Comparison of ENCODE assay signal across 8 mouse cellular contexts in genomic region chr12:12938361-12938760, GRCm38 (mm10). TPM values are rescaled to one million over a fixed set of nuclear protein-coding genes. Genes with fewer than 3 reads are reported as not detected.
DNase-seq lines count a peak whose midpoint lies in the region; ATAC-seq and TF ChIP-seq lines count a peak whose summit lies in the region.

No protein-coding gene starts in this region.

- peak overlapping the region; percentile 92 for H3K9ac ChIP-seq in heart, embryonic 11.5 days (ENCODE audit: low read depth, low read length)
- H3K9ac ChIP-seq in kidney, embryonic 15.5 days = peak overlapping the region; percentile 75
- no peak overlapping the region for H3K9ac ChIP-seq in liver, embryonic 11.5 days (ENCODE audit: low read depth, low read length)
- H3K9ac ChIP-seq in neural tube, embryonic 11.5 days (ENCODE audit: low read length) = peak overlapping the region; percentile 95

- TF ChIP-seq CTCF in embryonic fibroblast, embryonic 13.5 days (IDR thresholded peaks at IDR 0.05; ENCODE audit: borderline replicate concordance, insufficient read depth, low read length) = no peak

- H3K27me3 ChIP-seq in heart, embryonic 11.5 days (ENCODE audit: control insufficient read depth, insufficient read depth, low read length) = no peaks in the 10 kb centered on the region
- no peaks in the 10 kb centered on the region for H3K27me3 ChIP-seq in kidney, embryonic 15.5 days
- H3K27me3 ChIP-seq in liver, embryonic 11.5 days (replicated peaks; ENCODE audit: control insufficient read depth, insufficient read depth, low read length) = peaks cover 30% of the 10 kb centered on the region
- H3K27me3 ChIP-seq in neural tube, embryonic 11.5 days (ENCODE audit: control insufficient read depth, insufficient read depth, low read length) = no peaks in the 10 kb centered on the region

- no peaks in the 10 kb centered on the region for H3K9me3 ChIP-seq in heart, embryonic 11.5 days (replicated peaks; ENCODE audit: control insufficient read depth, low read length)
- H3K9me3 ChIP-seq in kidney, embryonic 15.5 days (replicated peaks) = no peaks in the 10 kb centered on the region
- no peaks in the 10 kb centered on the region for H3K9me3 ChIP-seq in liver, embryonic 11.5 days (ENCODE audit: control insufficient read depth, low read length)
- no peaks in the 10 kb centered on the region for H3K9me3 ChIP-seq in neural tube, embryonic 11.5 days (ENCODE audit: control insufficient read depth, low read length)

- H3K4me2 ChIP-seq in heart, embryonic 11.5 days = peak overlapping the region; percentile 91
- peak overlapping the region; percentile 88 for H3K4me2 ChIP-seq in kidney, embryonic 15.5 days
- H3K4me2 ChIP-seq in liver, embryonic 11.5 days = peak overlapping the region; percentile 92
- peak overlapping the region; percentile 67 for H3K4me2 ChIP-seq in neural tube, embryonic 11.5 days (ENCODE audit: low read depth)

- no peak overlapping the region for H3K27ac ChIP-seq in embryonic fibroblast, embryonic 13.5 days (ENCODE audit: insufficient read depth, low read length)
- H3K27ac ChIP-seq in heart, embryonic 11.5 days (ENCODE audit: low read depth, low read length) = peak overlapping the region; percentile 46; the same call in 1 of the 2 replicates
- peak overlapping the region; percentile 94 for H3K27ac ChIP-seq in kidney, embryonic 15.5 days
- H3K27ac ChIP-seq in liver, embryonic 11.5 days (ENCODE audit: low read depth, low read length) = peak overlapping the region; percentile 19; the same call in 1 of the 2 replicates
- peak overlapping the region; percentile 95; the same call in 1 of the 2 replicates for H3K27ac ChIP-seq in neural tube, embryonic 11.5 days (ENCODE audit: low read depth, low read length)

- WGBS in heart, embryonic 11.5 days (ENCODE audit: insufficient replicate concordance) = 10% methylated on average over 7 of the region's 7 CpGs
- WGBS in kidney, embryonic 15.5 days = under 1% methylated on average over 7 of the region's 7 CpGs
- WGBS in liver, embryonic 11.5 days = 14% methylated on average over 7 of the region's 7 CpGs
- 9% methylated on average over 7 of the region's 7 CpGs for WGBS in neural tube, embryonic 11.5 days

- DNase-seq in urinary bladder, postnatal 14 days (ENCODE audit: low spot score) = peak; percentile 56
- no peak for DNase-seq in urinary bladder, postnatal 10 days (ENCODE audit: low spot score)
- DNase-seq in liver, embryonic 11.5 days (ENCODE audit: low spot score) = no peak
- peak; percentile 42 for DNase-seq in neural tube, embryonic 11.5 days (ENCODE audit: low spot score)

- TF ChIP-seq POLR2A in embryonic fibroblast, embryonic 13.5 days (IDR thresholded peaks at IDR 0.05; ENCODE audit: low read depth, low read length) = no peak

- ATAC-seq in heart, embryonic 11.5 days (replicated peaks; ENCODE audit: insufficient number of reproducible peaks, low FRiP score, low TSS enrichment) = peak; percentile 25; the same call in 1 of the 2 replicates
- ATAC-seq in kidney, embryonic 15.5 days (replicated peaks; ENCODE audit: low FRiP score) = no peak
- ATAC-seq in liver, embryonic 11.5 days (replicated peaks; ENCODE audit: low FRiP score) = no peak
- no peak for ATAC-seq in neural tube, embryonic 11.5 days (ENCODE audit: insufficient read depth, low FRiP score, low TSS enrichment)
- ATAC-seq in activated CD4-positive, CD25-positive, alpha-beta regulatory T cell, adult 4 months = no peak

- peaks cover 7% of the 10 kb centered on the region; the same call in 1 of the 2 replicates for H3K4me1 ChIP-seq in embryonic fibroblast, embryonic 13.5 days (ENCODE audit: control insufficient read depth, insufficient read depth, low read length)
- H3K4me1 ChIP-seq in heart, embryonic 11.5 days (ENCODE audit: control insufficient read depth, insufficient read depth, low read length) = peaks cover 10% of the 10 kb centered on the region; the same call in 1 of the 2 replicates
- H3K4me1 ChIP-seq in kidney, embryonic 15.5 days = peaks cover 32% of the 10 kb centered on the region
- peaks cover 5% of the 10 kb centered on the region; the same call in 1 of the 2 replicates for H3K4me1 ChIP-seq in liver, embryonic 11.5 days (replicated peaks; ENCODE audit: control insufficient read depth, insufficient read depth, low read length)
- H3K4me1 ChIP-seq in neural tube, embryonic 11.5 days (ENCODE audit: control insufficient read depth, insufficient read depth, low read length) = peaks cover 9% of the 10 kb centered on the region

- peaks cover 12% of the 10 kb centered on the region; the same call in 1 of the 2 replicates for H3K36me3 ChIP-seq in heart, embryonic 11.5 days (ENCODE audit: control insufficient read depth, insufficient read depth, low read length)
- H3K36me3 ChIP-seq in kidney, embryonic 15.5 days = peaks cover 26% of the 10 kb centered on the region
- H3K36me3 ChIP-seq in liver, embryonic 11.5 days (ENCODE audit: control insufficient read depth, insufficient read depth, low read length) = peaks cover 5% of the 10 kb centered on the region; the same call in 1 of the 2 replicates
- peaks cover 8% of the 10 kb centered on the region for H3K36me3 ChIP-seq in neural tube, embryonic 11.5 days (ENCODE audit: control insufficient read depth, insufficient read depth, low read length)

- H3K4me3 ChIP-seq in embryonic fibroblast, embryonic 13.5 days (ENCODE audit: insufficient read depth, low read length) = peak overlapping the region; percentile 3; the same call in 1 of the 2 replicates
- H3K4me3 ChIP-seq in heart, embryonic 11.5 days (ENCODE audit: low read depth, low read length) = peak overlapping the region; percentile 88
- H3K4me3 ChIP-seq in kidney, embryonic 15.5 days (replicated peaks) = peak overlapping the region; percentile 83
- H3K4me3 ChIP-seq in liver, embryonic 11.5 days (ENCODE audit: low read depth, low read length) = peak overlapping the region; percentile 71
- H3K4me3 ChIP-seq in neural tube, embryonic 11.5 days (ENCODE audit: low read depth, low read length) = peak overlapping the region; percentile 87

RNA-seq across cellular contexts. Expression of gene Mycn, which starts 3.4 kb away (rescaled TPM):
- 0.39 and 0.48 TPM in 2 replicates for polyA plus RNA-seq in embryonic fibroblast, embryonic 13.5 days (2011; ENCODE audit: insufficient read length, low read depth, missing spikeins)
- polyA plus RNA-seq in heart, embryonic 11.5 days (2014; fragmentation: Nextera tagmentation; extraction: Ambion mirVana) = 53.3 and 58.4 TPM in 2 replicates
- polyA plus RNA-seq in kidney, embryonic 15.5 days (2015; fragmentation: Nextera tagmentation; extraction: Ambion mirVana) = 85.5 and 87.2 TPM in 2 replicates
- 35.4 and 36.3 TPM in 2 replicates for polyA plus RNA-seq in liver, embryonic 11.5 days (2014; fragmentation: Nextera tagmentation; extraction: Ambion mirVana)
- 101 and 107 TPM in 2 replicates for polyA plus RNA-seq in neural tube, embryonic 11.5 days (2014; fragmentation: Nextera tagmentation; extraction: Ambion mirVana)
- polyA plus RNA-seq in activated CD4-positive, CD25-positive, alpha-beta regulatory T cell, adult 4 months (2017; shearing (Covaris generic)) = not detected

Comparison
In these comparisons a context has a peak if more than half of its experiments do, and no peak if none do; other contexts are left out.
1. DNase-seq: peak in urinary bladder, postnatal 14 days (single experiment) and neural tube, embryonic 11.5 days (single experiment); none in urinary bladder, postnatal 10 days (single experiment) and liver, embryonic 11.5 days (single experiment).
2. H3K4me3 ChIP-seq: peak in every context shown above with its lines; median percentile 88 in heart, embryonic 11.5 days; 87 in neural tube, embryonic 11.5 days; 83 in kidney, embryonic 15.5 days; 71 in liver, embryonic 11.5 days; 3 in embryonic fibroblast, embryonic 13.5 days.
3. RNA of gene Mycn, which starts 3.4 kb away (polyA plus RNA-seq): 101 to 107 TPM in neural tube, embryonic 11.5 days, 85.5 to 87.2 TPM in kidney, embryonic 15.5 days, 53.3 to 58.4 TPM in heart, embryonic 11.5 days and 35.4 to 36.3 TPM in liver, embryonic 11.5 days; 0.39 to 0.48 TPM in embryonic fibroblast, embryonic 13.5 days and not detected in activated CD4-positive, CD25-positive, alpha-beta regulatory T cell, adult 4 months; every median in the first group is over 10 times any median in the second.
4. Peak in every context shown above with its lines, with median percentiles within 50 percentile points of each other: H3K4me2 ChIP-seq.